Mouse (Mus musculus) left cerebral cortex, adult 18-20 months (tissue): ENCODE results near the gene Zfp934. TPM values are rescaled to one million over a fixed set of nuclear protein-coding genes. Genes with fewer than 3 reads are reported as not detected.
"Not testable (repeated sequence)": the region's sequence is repeated elsewhere in the genome, so short reads cannot be mapped to it uniquely, and the experiment has no call there.

Source experiments
- DNase-seq, 2 experiments: peaks; one replicate each; pipeline ENCODE4 v3.0.0; 2021 to 2022; ENCODE audit warnings: low spot score in 2 of 2, mixed read lengths in 1 of 2
- long read RNA-seq, 2 experiments: library from polyadenylated mRNA; stranded (forward); transcript quantifications; one replicate each; pipeline ENCODE4 v2.0.0; 2021
- microRNA-seq, 2 experiments: library from miRNA; unstranded; fragments of <30 nt; microRNA quantifications; one replicate each; pipeline ENCODE4 v1.2.0; 2021
- total RNA-seq, 2 experiments: library from RNA; stranded (reverse); gene quantifications; 2 replicates each; pipeline ENCODE4 v1.2.3; 2021

Gene Zfp934
- 10 to 100 TPM in 1 of 2 experiments, 1 to 10 TPM in 1; 8.7 to 10.2 TPM for total RNA-seq
- long read RNA-seq, experiment 1, transcript Zfp934-209 (3 exons, 2,206 nt), result major isoform, 5 of 7 reads
- long read RNA-seq, experiment 1, partial matches to known transcripts, result 0 of 7 reads
- long read RNA-seq, experiment 1, other reads (novel, unspliced or antisense), result 2 of 7 reads
- long read RNA-seq, experiment 2, partial matches to known transcripts, result 2 of 12 reads
- long read RNA-seq, experiment 2, other reads (novel, unspliced or antisense), result 5 of 12 reads

DNA sequence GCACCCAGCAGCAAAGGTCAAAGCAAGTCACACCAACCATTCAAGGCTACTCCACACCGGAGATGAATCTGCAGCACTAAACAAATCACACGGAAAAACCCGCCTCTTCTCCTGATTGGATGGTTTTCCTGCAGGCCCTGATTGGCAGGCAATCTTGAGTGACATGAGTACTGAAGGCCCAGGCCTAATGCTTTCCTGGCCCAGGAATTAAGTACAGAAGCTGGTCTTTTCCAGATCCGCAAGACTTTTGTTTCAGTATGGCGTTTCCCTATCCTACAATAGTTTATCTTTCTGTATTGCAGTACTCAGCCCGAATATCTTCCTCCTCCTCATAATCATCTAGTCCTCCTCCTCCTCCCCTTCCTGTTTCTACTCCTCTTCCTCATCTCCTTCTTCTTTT is at the start of gene Zfp934:
Zfp934 (minus strand) TSS at position 101 of the 400 bp plus-strand sequence.
- DNase-seq, result not testable (repeated sequence)

DNA sequence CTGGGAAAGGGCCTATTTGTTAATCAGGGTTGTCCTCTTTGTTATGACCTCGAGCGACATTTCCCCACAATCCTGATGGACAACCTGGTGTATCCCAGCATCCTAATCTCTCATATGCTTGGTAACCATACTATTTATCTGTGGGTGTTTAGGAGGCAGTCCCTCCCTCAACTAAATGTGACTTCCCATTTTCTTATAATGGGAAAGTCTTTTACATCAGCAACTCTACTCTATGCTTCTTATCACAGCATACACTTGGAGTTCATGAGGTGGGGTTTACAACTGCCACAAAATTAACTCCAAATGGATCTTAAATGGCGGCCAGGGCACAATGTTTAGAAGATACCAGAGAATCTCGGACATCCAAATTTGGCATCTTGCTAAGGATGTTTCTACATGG is 46.5 kb upstream of the Zfp934 start:
- not testable (repeated sequence) for DNase-seq

DNA sequence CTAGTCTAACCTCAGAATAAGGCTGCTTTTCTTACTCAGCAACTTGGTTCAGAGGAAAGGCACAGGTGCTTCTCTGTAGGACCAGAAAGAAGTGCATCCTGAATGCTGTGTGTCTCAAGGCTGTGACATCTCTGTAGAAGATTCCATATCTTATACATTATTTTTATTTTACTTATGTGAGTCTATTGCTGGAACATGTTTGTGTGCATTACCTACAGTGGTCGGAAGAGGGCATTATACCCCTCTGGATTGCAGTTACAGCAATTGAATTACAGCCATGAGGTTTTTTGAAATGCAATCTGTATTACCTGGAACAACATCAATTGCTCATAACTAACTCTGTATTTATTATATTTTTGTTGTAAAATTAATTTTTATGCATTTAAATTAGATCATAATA is 9.3 kb downstream of the Zfp934 start:
- peak in 1 of 2 experiments; percentile 14 for DNase-seq

DNA sequence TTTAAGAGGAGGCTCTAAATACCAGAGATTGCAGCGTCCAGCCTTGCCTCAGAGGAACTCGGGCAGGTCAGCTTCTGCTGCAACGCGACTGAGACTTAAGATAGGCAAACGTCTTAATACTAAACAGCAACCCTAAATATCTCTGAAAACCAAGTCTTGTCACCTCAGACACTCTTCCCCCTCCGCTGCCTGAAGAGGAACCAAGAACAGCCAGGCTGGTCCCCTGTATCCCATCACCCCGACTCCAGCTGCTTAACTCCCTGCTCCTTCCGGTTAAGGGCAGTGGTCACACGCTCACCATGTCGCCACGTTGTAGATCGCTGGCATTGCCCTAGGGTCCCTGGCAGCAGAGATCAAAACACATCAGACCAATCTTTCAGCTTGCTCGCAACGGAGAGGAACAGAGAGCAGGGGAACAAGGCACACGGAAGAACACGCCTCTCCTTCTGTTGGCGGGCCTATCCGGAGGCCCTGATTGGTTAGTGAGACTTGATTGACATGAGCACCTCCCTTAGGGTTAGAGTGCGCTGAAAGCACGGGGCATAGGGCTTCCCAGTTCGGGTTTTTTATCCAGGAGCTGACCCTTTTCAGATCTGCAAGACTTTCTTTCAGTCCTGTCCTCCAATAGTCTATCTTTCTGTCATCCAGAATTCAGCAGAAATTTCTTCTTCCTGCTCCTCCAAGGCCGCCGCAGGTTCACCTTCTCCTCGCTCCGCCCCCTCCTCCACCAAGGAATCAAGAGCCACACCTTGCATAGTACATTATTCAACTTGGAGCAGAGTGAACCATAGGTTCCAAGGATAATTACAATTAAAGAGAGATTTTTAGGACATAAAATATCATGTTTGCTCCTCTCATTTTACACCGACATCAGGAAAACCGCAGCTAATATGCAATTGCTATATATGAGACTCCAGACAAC is 12.5 kb downstream of the Zfp934 start, which contains the start of gene Zfp935:
Zfp935 (minus strand) TSS at position 323 of the 922 bp plus-strand sequence.
- DNase-seq, result peak; percentile 48 to 65

DNA sequence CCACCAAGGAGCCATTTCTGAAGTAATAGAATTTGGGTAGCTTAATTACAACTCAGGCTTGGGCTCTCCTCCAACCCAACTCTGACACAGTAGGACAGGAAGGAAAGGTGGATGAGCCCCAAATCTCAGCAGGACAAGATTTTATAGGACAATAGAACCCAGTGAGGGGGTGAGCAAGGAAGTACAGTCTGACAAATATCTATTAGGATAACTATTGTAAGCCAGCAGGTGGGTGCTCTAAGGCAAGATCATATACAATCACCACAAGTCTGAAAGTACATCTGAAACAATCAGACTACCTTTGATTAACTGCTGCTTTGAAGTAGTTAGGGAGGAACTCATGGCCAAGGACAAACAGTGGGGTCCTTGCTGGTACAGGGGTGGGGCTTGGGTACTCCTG is 40.9 kb downstream of the Zfp934 start:
- DNase-seq, result not testable (repeated sequence)

DNA sequence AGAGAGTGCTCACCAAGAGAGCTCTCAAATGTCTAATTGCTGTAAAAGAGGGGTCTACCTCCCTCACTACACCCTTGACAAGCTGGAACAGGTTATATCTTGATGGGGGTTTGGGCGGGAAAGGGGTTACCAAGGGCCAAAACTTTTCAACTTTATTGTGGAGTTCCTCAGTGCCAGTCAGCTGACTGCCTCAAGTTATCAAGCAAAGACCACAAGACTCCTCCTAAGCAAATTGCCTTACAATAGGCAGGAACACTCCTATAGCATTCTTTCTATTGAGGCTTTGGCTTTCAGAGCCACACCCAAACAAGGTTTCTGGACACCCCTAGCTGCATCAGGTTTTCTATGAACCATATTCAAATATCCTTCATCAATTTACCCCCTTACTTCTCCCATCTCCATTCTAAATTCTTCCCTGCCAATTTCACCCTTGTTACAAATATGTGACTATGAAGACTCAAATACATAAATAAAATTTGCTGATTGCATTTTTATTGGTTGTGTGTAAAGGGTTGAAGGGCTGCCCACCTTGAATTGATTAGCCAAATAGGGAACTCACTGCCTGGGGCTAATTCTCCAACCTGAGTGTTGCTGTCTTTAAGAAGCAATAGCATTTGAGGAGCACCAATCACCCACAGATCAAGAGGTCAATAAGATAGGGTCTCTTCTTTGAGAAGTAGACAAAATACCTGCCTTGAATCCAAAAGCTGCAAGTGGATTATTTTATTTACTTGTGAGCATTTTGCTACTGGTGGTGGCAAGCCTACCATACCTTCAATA is 60.2 kb downstream of the Zfp934 start:
- DNase-seq, result not testable (repeated sequence)

DNA sequence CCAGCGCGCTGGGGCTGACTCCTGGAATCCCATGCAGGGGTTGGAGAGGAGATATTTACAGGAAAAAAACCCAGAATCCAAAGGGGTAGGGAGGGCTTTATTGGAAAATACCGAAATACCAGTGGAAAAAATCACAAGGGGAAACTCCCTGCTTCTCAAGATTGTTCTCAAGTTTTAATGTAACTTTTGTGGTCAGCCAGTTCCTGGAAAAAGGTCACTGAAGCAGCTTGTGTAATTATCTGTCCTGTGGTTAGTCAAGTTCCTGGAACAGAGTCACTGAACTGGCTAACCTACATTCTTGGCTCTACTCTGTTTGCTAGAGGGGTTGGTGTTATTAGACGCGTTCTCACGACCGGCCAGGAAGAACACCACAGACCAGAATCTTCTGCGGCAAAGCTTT is 98.3 kb downstream of the Zfp934 start:
- not testable (repeated sequence) for DNase-seq

DNA sequence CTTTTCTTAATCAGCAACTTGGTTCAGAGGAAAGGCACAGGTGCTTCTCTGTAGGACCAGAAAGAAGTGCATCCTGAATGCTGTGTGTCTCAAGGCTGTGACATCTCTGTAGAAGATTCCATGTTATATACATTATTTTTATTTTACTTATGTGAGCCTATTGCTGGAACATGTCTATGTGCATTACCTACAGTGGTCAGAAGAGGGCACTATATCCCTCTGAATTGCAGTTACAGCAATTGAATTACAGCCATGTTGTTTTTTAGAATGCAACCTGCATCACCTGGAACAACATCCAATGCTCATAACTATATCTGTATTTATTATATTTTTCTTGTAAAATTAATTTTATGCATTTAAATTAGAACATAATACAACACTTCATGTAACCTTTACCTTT is 101.1 kb downstream of the Zfp934 start:
- DNase-seq, result peak in 1 of 2 experiments; percentile 26

DNA sequence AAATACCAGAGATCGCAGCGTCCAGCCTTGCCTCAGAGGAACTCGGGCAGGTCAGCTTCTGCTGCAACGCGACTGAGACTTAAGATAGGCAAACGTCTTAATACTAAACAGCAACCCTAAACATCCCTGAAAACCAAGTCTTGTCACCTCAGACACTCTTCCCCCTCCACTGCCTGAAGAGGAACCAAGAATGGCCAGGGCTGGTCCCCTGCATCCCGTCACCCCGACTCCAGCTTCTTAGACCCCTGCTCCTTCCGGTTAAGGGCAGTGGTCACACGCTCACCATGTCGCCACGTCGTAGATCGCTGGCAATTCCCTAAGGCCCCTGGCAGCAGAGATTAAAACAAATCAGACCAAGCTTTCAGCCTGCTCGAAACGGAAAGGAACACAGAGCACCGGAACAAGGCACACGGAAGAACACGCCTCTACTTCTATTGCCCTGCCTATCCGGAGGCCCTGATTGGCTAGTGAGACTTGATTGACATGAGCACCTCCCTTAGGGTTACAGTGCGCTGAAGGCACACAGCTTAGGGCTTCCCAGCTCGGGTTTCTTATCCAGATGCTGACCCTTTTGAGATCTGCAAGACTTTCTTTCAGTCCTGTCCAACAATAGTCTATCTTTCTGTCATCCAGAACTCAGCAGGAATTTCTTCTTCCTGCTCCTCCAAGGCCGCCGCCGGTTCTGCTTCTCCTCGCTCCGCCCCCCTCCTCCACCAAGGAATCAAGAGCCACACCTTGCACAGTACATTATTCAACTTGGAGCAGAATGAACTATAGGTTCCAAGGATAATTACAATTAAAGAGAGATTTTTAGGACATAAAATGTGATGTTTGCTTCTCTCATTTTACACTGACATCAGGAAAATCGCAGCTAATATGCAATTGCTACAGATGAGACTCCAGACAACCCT is 104.3 kb downstream of the Zfp934 start, which contains the start of gene Gm49359:
Gm49359 (minus strand) TSS at position 409 of the 911 bp plus-strand sequence.
- peak; percentile 85 for DNase-seq

Small RNA genes lying within 50 kb of the gene (microRNA-seq; reads per million reads assigned to microRNA genes)
- gene Gm22256, result 0 to 0.21 reads per million in 2 experiments

Other genes with a start within 250 kb of the Zfp934 start
- 1 to 10 TPM in 1 of 2 experiments, under 1 TPM in 1; 0.84 to 2.2 TPM for gene Gm3604, start 188.0 kb downstream of the Zfp934 start, total RNA-seq
- 10 to 100 TPM; 10.9 to 14.1 TPM for gene Gm49359, start 104.4 kb downstream of the Zfp934 start, total RNA-seq
- gene Zfp935, start 12.7 kb downstream of the Zfp934 start, total RNA-seq, result 1 to 10 TPM in 1 of 2 experiments, not detected in 1; 1.3 TPM
- 1 to 10 TPM; 2.9 to 4.7 TPM for gene 6720489N17Rik, start 53.0 kb upstream of the Zfp934 start, total RNA-seq
- gene Platr25, start 189.5 kb upstream of the Zfp934 start, total RNA-seq, result 10 to 100 TPM; 14.8 to 15.7 TPM
- gene Gm5141, start 214.6 kb upstream of the Zfp934 start, total RNA-seq, result 1 to 10 TPM; 4.1 to 5.8 TPM